Mouse (Mus musculus) heart, adult 9 months (tissue): ENCODE results near the gene Crtac1.
A peak's percentile ranks its signal among the peaks of the same experiment; 100 is the strongest.

Experiments used
- DNase-seq, 2 experiments: peaks; one replicate each; pipeline ENCODE4 v3.0.0; 2022; ENCODE audit warnings: low spot score in 2 of 2

Gene Crtac1

GRCm38 (mm10) chr19:42331446-42331845 is 100.1 kb downstream of the Crtac1 start:
- DNase-seq, result no peak

GRCm38 (mm10) chr19:42328160-42328559 is 103.4 kb downstream of the Crtac1 start:
- no peak for DNase-seq

GRCm38 (mm10) chr19:42325894-42326293 is 105.7 kb downstream of the Crtac1 start:
- peak in 1 of 2 experiments; percentile 54 for DNase-seq

GRCm38 (mm10) chr19:42322357-42323090 is 109.1 kb downstream of the Crtac1 start:
- no peak for DNase-seq

GRCm38 (mm10) chr19:42321936-42322335 is 109.6 kb downstream of the Crtac1 start:
- DNase-seq, result no peak

- no peak for DNase-seq
Observed at GRCm38 (mm10) chr19:42317648-42318425, 113.7 kb downstream of the Crtac1 start.

GRCm38 (mm10) chr19:42316998-42317397 is 114.6 kb downstream of the Crtac1 start:
- no peak for DNase-seq

GRCm38 (mm10) chr19:42316525-42316924 is 115.1 kb downstream of the Crtac1 start:
- DNase-seq, result peak in 1 of 2 experiments; percentile 29

GRCm38 (mm10) chr19:42315914-42316313 is 115.7 kb downstream of the Crtac1 start:
- DNase-seq, result peak; percentile 41 to 56

- no peak for DNase-seq
Observed at GRCm38 (mm10) chr19:42315070-42315679, 116.4 kb downstream of the Crtac1 start.

- DNase-seq, result no peak
Observed at GRCm38 (mm10) chr19:42312191-42312590, 119.4 kb downstream of the Crtac1 start.

- no peak for DNase-seq
Observed at GRCm38 (mm10) chr19:42311332-42311731, 120.3 kb downstream of the Crtac1 start.

GRCm38 (mm10) chr19:42308931-42309330 is 122.7 kb downstream of the Crtac1 start:
- DNase-seq, result no peak

- DNase-seq, result no peak
Observed at GRCm38 (mm10) chr19:42307019-42307418, 124.6 kb downstream of the Crtac1 start.

GRCm38 (mm10) chr19:42306202-42306601 is 125.4 kb downstream of the Crtac1 start:
- no peak for DNase-seq

GRCm38 (mm10) chr19:42305746-42306145 is 125.8 kb downstream of the Crtac1 start:
- no peak for DNase-seq

GRCm38 (mm10) chr19:42304506-42304905 is 127.1 kb downstream of the Crtac1 start:
- DNase-seq, result no peak

- DNase-seq, result no peak
Observed at GRCm38 (mm10) chr19:42303210-42303813, 128.3 kb downstream of the Crtac1 start.

- DNase-seq, result no peak
Observed at GRCm38 (mm10) chr19:42293216-42293615, 138.4 kb downstream of the Crtac1 start.

GRCm38 (mm10) chr19:42292106-42292505 is 139.5 kb downstream of the Crtac1 start:
- DNase-seq, result no peak

GRCm38 (mm10) chr19:42290954-42291661 is 140.5 kb downstream of the Crtac1 start:
- DNase-seq, result no peak
